Mouse (Mus musculus): ENCODE measurements around the gene Itih4. TPM values are rescaled to one million over a fixed set of nuclear protein-coding genes. Genes with fewer than 3 reads are reported as not detected.

Gene Itih4
- polyA plus RNA-seq, 1 experiment, result not detected

- no peak for TF ChIP-seq POLR2A (IDR thresholded peaks at IDR 0.05; ENCODE audit: insufficient read depth, low read length)
- no peak for TF ChIP-seq EP300 (IDR thresholded peaks at IDR 0.05; ENCODE audit: insufficient read depth, low read depth, low read length)
- no peak for TF ChIP-seq CTCF (IDR thresholded peaks at IDR 0.05; ENCODE audit: low read depth, low read length)
- Histone ChIP-seq H3K4me1 (ENCODE audit: control insufficient read depth, insufficient read depth, low read length) (no peaks in the 10 kb centered on the region), H3K27me3 (ENCODE audit: control insufficient read depth, insufficient read depth, low read length, poor library complexity, severe bottlenecking) (no peaks in the 10 kb centered on the region), H3K36me3 (ENCODE audit: control insufficient read depth, insufficient read depth, low read length, poor library complexity, severe bottlenecking) (no peaks in the 10 kb centered on the region), H3K9ac (ENCODE audit: low read depth, poor library complexity, severe bottlenecking) (no peak overlapping the region), H3K27ac (ENCODE audit: insufficient read depth, low read length) (no peak overlapping the region), H3K9me3 (replicated peaks; ENCODE audit: control insufficient read depth, insufficient read depth, low read length, poor library complexity, severe bottlenecking) (no peaks in the 10 kb centered on the region), H3K4me3 (ENCODE audit: low read depth, low read length) (no peak overlapping the region)
Measured at GRCm38 (mm10) chr14:30933351-30933750, 47.1 kb downstream of the Itih4 start.

- H3K27me3 ChIP-seq (ENCODE audit: control insufficient read depth, insufficient read depth, low read length, poor library complexity, severe bottlenecking), result no peaks in the 10 kb centered on the region
- no peaks in the 10 kb centered on the region for H3K9me3 ChIP-seq (replicated peaks; ENCODE audit: control insufficient read depth, insufficient read depth, low read length, poor library complexity, severe bottlenecking)
- H3K9ac ChIP-seq (ENCODE audit: low read depth, poor library complexity, severe bottlenecking), result no peak overlapping the region
- no peak overlapping the region for H3K27ac ChIP-seq (ENCODE audit: insufficient read depth, low read length)
- no peak overlapping the region for H3K4me3 ChIP-seq (ENCODE audit: low read depth, low read length)
- no peak for TF ChIP-seq CTCF (IDR thresholded peaks at IDR 0.05; ENCODE audit: low read depth, low read length)
- TF ChIP-seq POLR2A (IDR thresholded peaks at IDR 0.05; ENCODE audit: insufficient read depth, low read length), result no peak
- no peak for TF ChIP-seq EP300 (IDR thresholded peaks at IDR 0.05; ENCODE audit: insufficient read depth, low read depth, low read length)
- no peaks in the 10 kb centered on the region for H3K36me3 ChIP-seq (ENCODE audit: control insufficient read depth, insufficient read depth, low read length, poor library complexity, severe bottlenecking)
- no peaks in the 10 kb centered on the region for H3K4me1 ChIP-seq (ENCODE audit: control insufficient read depth, insufficient read depth, low read length)
Measured at GRCm38 (mm10) chr14:30942254-30942653, 56.0 kb downstream of the Itih4 start.

GRCm38 (mm10) chr14:30943038-30943437 is 56.8 kb downstream of the Itih4 start, which contains the start of gene Itih1:
TSS of gene Itih1 (minus strand) at chr14:30943289.
- Histone ChIP-seq H3K27ac (ENCODE audit: insufficient read depth, low read length) (no peak within 1 kb of the TSS), H3K4me3 (ENCODE audit: low read depth, low read length) (no peak within 1 kb of the TSS), H3K4me1 (ENCODE audit: control insufficient read depth, insufficient read depth, low read length) (no peaks in the 10 kb centered on the region), H3K27me3 (ENCODE audit: control insufficient read depth, insufficient read depth, low read length, poor library complexity, severe bottlenecking) (no peaks in the 10 kb centered on the region), H3K9me3 (replicated peaks; ENCODE audit: control insufficient read depth, insufficient read depth, low read length, poor library complexity, severe bottlenecking) (no peaks in the 10 kb centered on the region), H3K9ac (ENCODE audit: low read depth, poor library complexity, severe bottlenecking) (no peak within 1 kb of the TSS), H3K36me3 (ENCODE audit: control insufficient read depth, insufficient read depth, low read length, poor library complexity, severe bottlenecking) (no peaks in the 10 kb centered on the region)
- TF ChIP-seq EP300 (IDR thresholded peaks at IDR 0.05; ENCODE audit: insufficient read depth, low read depth, low read length), result no peak
- TF ChIP-seq CTCF (IDR thresholded peaks at IDR 0.05; ENCODE audit: low read depth, low read length), result no peak
- no peak for TF ChIP-seq POLR2A (IDR thresholded peaks at IDR 0.05; ENCODE audit: insufficient read depth, low read length)

GRCm38 (mm10) chr14:30943860-30944674 is 57.8 kb downstream of the Itih4 start:
- Histone ChIP-seq H3K4me1 (ENCODE audit: control insufficient read depth, insufficient read depth, low read length) (no peaks in the 10 kb centered on the region), H3K27me3 (ENCODE audit: control insufficient read depth, insufficient read depth, low read length, poor library complexity, severe bottlenecking) (no peaks in the 10 kb centered on the region), H3K36me3 (ENCODE audit: control insufficient read depth, insufficient read depth, low read length, poor library complexity, severe bottlenecking) (no peaks in the 10 kb centered on the region), H3K4me3 (ENCODE audit: low read depth, low read length) (no peak overlapping the region), H3K9ac (ENCODE audit: low read depth, poor library complexity, severe bottlenecking) (no peak overlapping the region), H3K27ac (ENCODE audit: insufficient read depth, low read length) (no peak overlapping the region), H3K9me3 (replicated peaks; ENCODE audit: control insufficient read depth, insufficient read depth, low read length, poor library complexity, severe bottlenecking) (no peaks in the 10 kb centered on the region)
- TF ChIP-seq EP300 (IDR thresholded peaks at IDR 0.05; ENCODE audit: insufficient read depth, low read depth, low read length) (no peak), CTCF (IDR thresholded peaks at IDR 0.05; ENCODE audit: low read depth, low read length) (peak; percentile 52), POLR2A (IDR thresholded peaks at IDR 0.05; ENCODE audit: insufficient read depth, low read length) (no peak)

- Histone ChIP-seq H3K27ac (ENCODE audit: insufficient read depth, low read length) (no peak overlapping the region), H3K4me3 (ENCODE audit: low read depth, low read length) (no peak overlapping the region), H3K36me3 (ENCODE audit: control insufficient read depth, insufficient read depth, low read length, poor library complexity, severe bottlenecking) (no peaks in the 10 kb centered on the region), H3K27me3 (ENCODE audit: control insufficient read depth, insufficient read depth, low read length, poor library complexity, severe bottlenecking) (no peaks in the 10 kb centered on the region), H3K9ac (ENCODE audit: low read depth, poor library complexity, severe bottlenecking) (no peak overlapping the region), H3K4me1 (ENCODE audit: control insufficient read depth, insufficient read depth, low read length) (no peaks in the 10 kb centered on the region), H3K9me3 (replicated peaks; ENCODE audit: control insufficient read depth, insufficient read depth, low read length, poor library complexity, severe bottlenecking) (no peaks in the 10 kb centered on the region)
- TF ChIP-seq CTCF (IDR thresholded peaks at IDR 0.05; ENCODE audit: low read depth, low read length) (no peak), POLR2A (IDR thresholded peaks at IDR 0.05; ENCODE audit: insufficient read depth, low read length) (no peak), EP300 (IDR thresholded peaks at IDR 0.05; ENCODE audit: insufficient read depth, low read depth, low read length) (no peak)
Measured at GRCm38 (mm10) chr14:30944745-30945144, 58.5 kb downstream of the Itih4 start.

- Histone ChIP-seq H3K4me1 (ENCODE audit: control insufficient read depth, insufficient read depth, low read length) (peaks cover 2% of the 10 kb centered on the region), H3K4me3 (ENCODE audit: low read depth, low read length) (no peak overlapping the region), H3K9ac (ENCODE audit: low read depth, poor library complexity, severe bottlenecking) (no peak overlapping the region), H3K27ac (ENCODE audit: insufficient read depth, low read length) (no peak overlapping the region), H3K36me3 (ENCODE audit: control insufficient read depth, insufficient read depth, low read length, poor library complexity, severe bottlenecking) (no peaks in the 10 kb centered on the region), H3K9me3 (replicated peaks; ENCODE audit: control insufficient read depth, insufficient read depth, low read length, poor library complexity, severe bottlenecking) (no peaks in the 10 kb centered on the region), H3K27me3 (ENCODE audit: control insufficient read depth, insufficient read depth, low read length, poor library complexity, severe bottlenecking) (no peaks in the 10 kb centered on the region)
- TF ChIP-seq POLR2A (IDR thresholded peaks at IDR 0.05; ENCODE audit: insufficient read depth, low read length) (no peak), EP300 (IDR thresholded peaks at IDR 0.05; ENCODE audit: insufficient read depth, low read depth, low read length) (no peak), CTCF (IDR thresholded peaks at IDR 0.05; ENCODE audit: low read depth, low read length) (no peak)
Measured at GRCm38 (mm10) chr14:30949986-30950385, 63.7 kb downstream of the Itih4 start.
